Mouse (Mus musculus): ENCODE data around the gene Cmc2. TPM values are rescaled to one million over a fixed set of nuclear protein-coding genes. Genes with fewer than 3 reads are reported as not detected.

Cmc2 gene
- 49.2 and 51.0 TPM in 2 replicates for polyA plus RNA-seq (2021; fragmentation: Nextera tagmentation)
- long read RNA-seq, experiment 1, transcript Cmc2-205 (4 exons, 1,459 nt) = major isoform, 17 of 27 reads
- long read RNA-seq, experiment 1, partial matches to known transcripts = 0 of 27 reads
- long read RNA-seq, experiment 1, other reads (novel, unspliced or antisense) = 5 of 27 reads
- long read RNA-seq, experiment 2, transcript Cmc2-205 (4 exons, 1,459 nt) = major isoform, 9 of 13 reads
- long read RNA-seq, experiment 2, partial matches to known transcripts = 0 of 13 reads
- long read RNA-seq, experiment 2, other reads (novel, unspliced or antisense) = 0 of 13 reads

DNA sequence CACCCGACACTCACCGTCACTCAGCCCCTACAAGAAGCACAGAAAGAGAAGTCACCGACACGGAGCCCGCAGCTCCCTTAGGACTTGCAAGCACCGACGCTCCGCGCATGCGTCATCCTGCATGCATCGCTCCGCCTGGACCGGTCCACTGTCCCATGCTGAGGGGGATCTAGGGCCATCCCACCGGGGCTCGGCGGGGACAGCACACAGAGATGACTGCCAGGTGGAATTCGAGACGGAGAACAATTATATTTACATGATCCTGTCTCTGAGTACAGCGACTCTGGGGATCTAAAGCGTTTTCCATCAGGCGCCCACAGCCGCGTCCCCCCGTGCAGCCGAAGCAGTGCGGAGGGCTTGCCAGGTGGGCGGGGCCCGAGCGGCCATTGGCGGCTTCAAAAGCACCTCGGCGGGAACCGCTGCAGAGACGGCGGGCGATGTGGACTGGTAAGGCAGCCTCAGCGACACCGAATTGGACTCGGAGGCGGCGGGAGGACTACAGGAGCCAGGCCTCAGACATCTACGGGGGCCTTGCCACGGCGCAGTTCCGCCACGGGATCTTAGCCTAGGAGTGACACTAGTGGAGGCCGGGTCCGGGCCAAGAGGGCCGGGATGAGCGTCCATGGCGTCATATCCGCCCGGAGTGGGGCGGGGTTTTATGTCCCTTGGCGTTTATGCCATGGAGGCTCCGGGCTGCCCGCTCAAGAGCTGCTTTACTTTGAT, at the start of gene Cmc2, which contains the start of gene Cenpn:
Cmc2 (minus strand) TSS at position 119 of the 723 bp plus-strand sequence.
Cenpn (plus strand) TSS at position 394 of the 723 bp plus-strand sequence.

DNA sequence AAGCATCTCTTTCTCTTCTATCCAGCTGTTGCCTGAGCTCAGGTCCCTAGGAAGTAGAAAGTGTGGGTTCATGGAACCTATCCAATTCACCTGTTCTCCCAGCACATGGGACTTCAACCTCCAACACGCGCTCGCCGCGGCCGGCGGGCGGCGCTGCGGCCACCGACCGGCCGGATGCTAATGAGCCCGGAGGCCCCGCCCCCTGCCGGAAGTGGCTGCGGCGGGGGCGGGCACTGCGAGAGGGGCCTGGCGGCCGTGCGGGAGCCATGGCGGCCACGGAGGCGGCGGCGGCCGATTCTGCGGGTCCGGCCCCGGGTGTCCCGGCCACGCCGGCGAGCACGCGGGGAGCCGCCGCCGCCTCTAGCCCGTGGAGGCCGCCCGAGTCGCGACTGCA, 21.9 kb upstream of the Cmc2 start, which contains the start of gene Atmin:
Atmin (plus strand) TSS at position 233 of the 394 bp plus-strand sequence.

Other genes starting within 250 kb of the Cmc2 start
- gene Cdyl2, start 188.5 kb downstream of the Cmc2 start, polyA plus RNA-seq (2021; fragmentation: Nextera tagmentation) = 6.1 and 6.6 TPM in 2 replicates
- 0.60 and 0.79 TPM in 2 replicates for gene Cenpn, start 275 bp upstream of the Cmc2 start, polyA plus RNA-seq (2021; fragmentation: Nextera tagmentation)
- 4.7 and 5.1 TPM in 2 replicates for gene Atmin, start 21.9 kb upstream of the Cmc2 start, polyA plus RNA-seq (2021; fragmentation: Nextera tagmentation)
- 3.2 and 3.6 TPM in 2 replicates for gene 1700030J22Rik, start 57.5 kb upstream of the Cmc2 start, polyA plus RNA-seq (2021; fragmentation: Nextera tagmentation)
- 123 and 124 TPM in 2 replicates for gene Gcsh, start 72.1 kb upstream of the Cmc2 start, polyA plus RNA-seq (2021; fragmentation: Nextera tagmentation)
- gene Pkd1l2, start 161.0 kb upstream of the Cmc2 start, polyA plus RNA-seq (2021; fragmentation: Nextera tagmentation) = 0.01 and 0.06 TPM in 2 replicates
- 0.08 and 0.11 TPM in 2 replicates for gene Bco1, start 174.4 kb upstream of the Cmc2 start, polyA plus RNA-seq (2021; fragmentation: Nextera tagmentation)
- gene Gan, start 236.7 kb upstream of the Cmc2 start, polyA plus RNA-seq (2021; fragmentation: Nextera tagmentation) = 0.68 and 0.87 TPM in 2 replicates